18 mouse cellular contexts compared by ENCODE assay signal in genomic region chr11:37768121-37768520, GRCm38 (mm10).
DNase-seq lines count a peak whose midpoint lies in the region; ATAC-seq and TF ChIP-seq lines count a peak whose summit lies in the region.
"Had no signal": no experiment of that assay in that cellular context is flagged by ENCODE, and none has a peak within 500 bp of the region (broad histone marks: within the 10 kb centered on the region; RNA-seq: fewer than 3 reads in every experiment).

No protein-coding gene starts in this region.

- no peak for ATAC-seq in hindbrain, postnatal 0 days
- no peak for ATAC-seq in hindbrain, embryonic 11.5 days (ENCODE audit: low FRiP score)
- ATAC-seq in midbrain, embryonic 11.5 days (ENCODE audit: low FRiP score): no peak
- ATAC-seq in midbrain, embryonic 15.5 days (replicated peaks): no peak
- ATAC-seq: forebrain, embryonic 13.5 days; hindbrain, embryonic 16.5 days had no signal

- TF ChIP-seq CTCF in hindbrain, postnatal 0 days (IDR thresholded peaks at IDR 0.05; ENCODE audit: low read depth): no peak

- H3K9ac ChIP-seq in hindbrain, postnatal 0 days (replicated peaks; ENCODE audit: low read length): no peak overlapping the region
- H3K9ac ChIP-seq in hindbrain, embryonic 11.5 days (ENCODE audit: low read depth, low read length): no peak overlapping the region
- no peak overlapping the region for H3K9ac ChIP-seq in midbrain, embryonic 11.5 days (ENCODE audit: low read length)
- no peak overlapping the region for H3K9ac ChIP-seq in midbrain, embryonic 15.5 days
- H3K9ac ChIP-seq: embryonic facial prominence, embryonic 13.5 days; forebrain, embryonic 13.5 days; heart, embryonic 13.5 days; hindbrain, embryonic 12.5 days had no signal

- 65% methylated on average over 3 of the region's 3 CpGs for WGBS in hindbrain, postnatal 0 days
- 70% methylated on average over 3 of the region's 3 CpGs for WGBS in hindbrain, embryonic 11.5 days
- 73% methylated on average over 3 of the region's 3 CpGs for WGBS in midbrain, embryonic 11.5 days
- WGBS in midbrain, embryonic 15.5 days: 57% methylated on average over 3 of the region's 3 CpGs

- H3K27me3 ChIP-seq in hindbrain, postnatal 0 days (ENCODE audit: insufficient read depth, low read length): no peaks in the 10 kb centered on the region
- H3K27me3 ChIP-seq in hindbrain, embryonic 11.5 days (ENCODE audit: control insufficient read depth, insufficient read depth, low read length): no peaks in the 10 kb centered on the region
- no peaks in the 10 kb centered on the region for H3K27me3 ChIP-seq in midbrain, embryonic 11.5 days (ENCODE audit: control insufficient read depth, insufficient read depth, low read length)
- H3K27me3 ChIP-seq in midbrain, embryonic 15.5 days (replicated peaks): no peaks in the 10 kb centered on the region
- H3K27me3 ChIP-seq: embryonic facial prominence, embryonic 13.5 days; forebrain, embryonic 13.5 days; heart, embryonic 13.5 days; hindbrain, embryonic 12.5 days had no signal

- no peak overlapping the region for H3K4me2 ChIP-seq in hindbrain, postnatal 0 days (ENCODE audit: low read depth, low read length)
- H3K4me2 ChIP-seq in hindbrain, embryonic 11.5 days (replicated peaks; ENCODE audit: low read depth, low read length): no peak overlapping the region
- H3K4me2 ChIP-seq in midbrain, embryonic 11.5 days: no peak overlapping the region
- H3K4me2 ChIP-seq in midbrain, embryonic 15.5 days: no peak overlapping the region
- H3K4me2 ChIP-seq: embryonic facial prominence, embryonic 13.5 days; forebrain, embryonic 13.5 days; heart, embryonic 13.5 days; hindbrain, embryonic 12.5 days had no signal

- H3K9me3 ChIP-seq in hindbrain, postnatal 0 days (ENCODE audit: low read length): no peaks in the 10 kb centered on the region
- H3K9me3 ChIP-seq in hindbrain, embryonic 11.5 days (ENCODE audit: control insufficient read depth, low read length): no peaks in the 10 kb centered on the region
- no peaks in the 10 kb centered on the region for H3K9me3 ChIP-seq in midbrain, embryonic 11.5 days (ENCODE audit: control insufficient read depth, low read length)
- H3K9me3 ChIP-seq in midbrain, embryonic 15.5 days: no peaks in the 10 kb centered on the region
- H3K9me3 ChIP-seq: embryonic facial prominence, embryonic 13.5 days; forebrain, embryonic 13.5 days; heart, embryonic 13.5 days; hindbrain, embryonic 12.5 days had no signal

- intact Hi-C loops in gastrocnemius, postnatal 36 days (cut with DNase I): no loop called here

- H3K4me3 ChIP-seq in hindbrain, postnatal 0 days (ENCODE audit: low read length): no peak overlapping the region
- H3K4me3 ChIP-seq in hindbrain, embryonic 11.5 days (ENCODE audit: low read depth, low read length): no peak overlapping the region
- no peak overlapping the region for H3K4me3 ChIP-seq in midbrain, embryonic 11.5 days (ENCODE audit: low read depth, low read length)
- no peak overlapping the region for H3K4me3 ChIP-seq in midbrain, embryonic 15.5 days
- H3K4me3 ChIP-seq: embryonic facial prominence, embryonic 13.5 days; forebrain, embryonic 13.5 days; gastrocnemius, adult 2 months; heart, embryonic 13.5 days; hindbrain, embryonic 12.5 days had no signal

- no peaks in the 10 kb centered on the region for H3K36me3 ChIP-seq in hindbrain, postnatal 0 days (ENCODE audit: insufficient read depth, low read length)
- H3K36me3 ChIP-seq in hindbrain, embryonic 11.5 days (ENCODE audit: control insufficient read depth, insufficient read depth, low read length): no peaks in the 10 kb centered on the region
- H3K36me3 ChIP-seq in midbrain, embryonic 11.5 days (ENCODE audit: control insufficient read depth, insufficient read depth, low read length): no peaks in the 10 kb centered on the region
- H3K36me3 ChIP-seq in midbrain, embryonic 15.5 days (replicated peaks): no peaks in the 10 kb centered on the region
- H3K36me3 ChIP-seq: embryonic facial prominence, embryonic 13.5 days; heart, embryonic 13.5 days; hindbrain, embryonic 12.5 days had no signal

- no peaks in the 10 kb centered on the region for H3K4me1 ChIP-seq in hindbrain, postnatal 0 days (ENCODE audit: insufficient read depth, low read length)
- H3K4me1 ChIP-seq in hindbrain, embryonic 11.5 days (replicated peaks; ENCODE audit: control insufficient read depth, insufficient read depth, low read length): no peaks in the 10 kb centered on the region
- H3K4me1 ChIP-seq in midbrain, embryonic 11.5 days (ENCODE audit: control insufficient read depth, insufficient read depth, low read length): peaks cover 9% of the 10 kb centered on the region
- H3K4me1 ChIP-seq in midbrain, embryonic 15.5 days: peaks cover 5% of the 10 kb centered on the region
- H3K4me1 ChIP-seq: embryonic facial prominence, embryonic 13.5 days; heart, embryonic 13.5 days had no signal

- no peak overlapping the region for H3K27ac ChIP-seq in hindbrain, postnatal 0 days
- H3K27ac ChIP-seq in hindbrain, embryonic 11.5 days (ENCODE audit: low read depth, low read length): no peak overlapping the region
- no peak overlapping the region for H3K27ac ChIP-seq in midbrain, embryonic 11.5 days (ENCODE audit: low read depth, low read length)
- H3K27ac ChIP-seq in midbrain, embryonic 15.5 days: no peak overlapping the region
- H3K27ac ChIP-seq: embryonic facial prominence, embryonic 13.5 days; forebrain, embryonic 13.5 days; gastrocnemius, adult 2 months; heart, embryonic 13.5 days; hindbrain, embryonic 12.5 days had no signal

- DNase-seq in cerebellum, postnatal 14 days: peak; percentile 48 to 63
- no peak for DNase-seq in cerebellum, adult 11 months
- peak; percentile 35 for DNase-seq in hindbrain, postnatal 0 days (ENCODE audit: low spot score)
- DNase-seq in hindbrain, embryonic 11.5 days (ENCODE audit: low spot score): no peak
- peak; percentile 56 for DNase-seq in midbrain, embryonic 11.5 days (ENCODE audit: low spot score, missing footprints)
- DNase-seq in gastrocnemius, postnatal 36 days: no peak
- DNase-seq: adrenal gland, postnatal 10 days; cerebellum, adult 9-10 months; gastrocnemius, adult 2 months; gastrocnemius, postnatal 25 days; heart, adult 11 months; heart, postnatal 36 days had no signal

Comparison
In these comparisons a context has a peak if more than half of its experiments do, and no peak if none do; other contexts are left out.
1. DNase-seq: peak in cerebellum, postnatal 14 days (2 of 2), hindbrain, postnatal 0 days (single experiment) and midbrain, embryonic 11.5 days (single experiment); none in cerebellum, adult 11 months (single experiment), hindbrain, embryonic 11.5 days (single experiment) and gastrocnemius, postnatal 36 days (0 of 2).